ENCODE assay signal across 16 mouse cellular contexts in genomic region chr7:67877587-67877986, GRCm38 (mm10).
"Had no signal": no experiment of that assay in that cellular context is flagged by ENCODE, and none has a peak within 500 bp of the region (broad histone marks: within the 10 kb centered on the region; RNA-seq: fewer than 3 reads in every experiment).

No protein-coding gene starts in this region.

- H3K27ac ChIP-seq: layer of hippocampus, adult 2 months; liver, embryonic 13.5 days; macrophage; midbrain, embryonic 13.5 days; neural tube, embryonic 13.5 days had no signal

- H3K4me1 ChIP-seq: liver, embryonic 13.5 days; midbrain, embryonic 13.5 days; neural tube, embryonic 13.5 days had no signal

- H3K9ac ChIP-seq: liver, embryonic 13.5 days; midbrain, embryonic 13.5 days; neural tube, embryonic 13.5 days had no signal

- H3K4me2 ChIP-seq: liver, embryonic 13.5 days; midbrain, embryonic 13.5 days; neural tube, embryonic 13.5 days had no signal

- H3K4me3 ChIP-seq: layer of hippocampus, adult 2 months; liver, embryonic 13.5 days; midbrain, embryonic 13.5 days; myocyte; neural tube, embryonic 13.5 days had no signal

- DNase-seq: kidney, adult 18-20 months; kidney, adult 9 months; kidney, postnatal 25 days; layer of hippocampus, adult 9-11 months; liver, embryonic 13.5 days; lung, adult 2 months; retina, postnatal 1 day; right cerebral cortex, postnatal 25 days; thymus, postnatal 25 days had no signal

- H3K9me3 ChIP-seq: liver, embryonic 13.5 days; midbrain, embryonic 13.5 days; neural tube, embryonic 13.5 days had no signal

- H3K27me3 ChIP-seq: liver, embryonic 13.5 days; midbrain, embryonic 13.5 days; neural tube, embryonic 13.5 days had no signal

- ATAC-seq: intestine, embryonic 16.5 days; midbrain, embryonic 13.5 days; midbrain, embryonic 16.5 days had no signal

- H3K36me3 ChIP-seq: liver, embryonic 13.5 days; midbrain, embryonic 13.5 days; neural tube, embryonic 13.5 days had no signal
